Mouse (Mus musculus): Measurements from ENCODE around the gene Rarres2. TPM values are rescaled to one million over a fixed set of nuclear protein-coding genes. Genes with fewer than 3 reads are reported as not detected.
"Not testable (repeated sequence)": the region's sequence is repeated elsewhere in the genome, so short reads cannot be mapped to it uniquely, and the experiment has no call there.

The Rarres2 gene
- polyA plus RNA-seq, 1 experiment from 2014 or later, result 13.5 TPM

GRCm38 (mm10) chr6:48538841-48539737 is 33.5 kb downstream of the Rarres2 start:
- no peak for ATAC-seq (ENCODE audit: insufficient number of reproducible peaks, low FRiP score, low TSS enrichment, low read depth)

GRCm38 (mm10) chr6:48537105-48537954 is 35.3 kb downstream of the Rarres2 start, which contains the start of gene Atp6v0e2:
Gene Atp6v0e2 (plus strand): TSS chr6:48537615.
- Histone ChIP-seq H3K9ac (peak within 1 kb of the TSS; percentile 31; the same call in 1 of the 2 replicates), H3K36me3 (0 out of 2 replicates have a peak, but pooled peaks cover 6% of the 10 kb centered on the region), H3K4me2 (replicated peaks) (peak within 1 kb of the TSS; percentile 58), H3K9me3 (replicated peaks) (no peaks in the 10 kb centered on the region), H3K4me3 (replicated peaks) (peak within 1 kb of the TSS; percentile 44), H3K4me1 (peaks cover 31% of the 10 kb centered on the region), H3K27ac (replicated peaks) (no peak within 1 kb of the TSS), H3K27me3 (no peaks in the 10 kb centered on the region)
- peak; percentile 84 for ATAC-seq (ENCODE audit: insufficient number of reproducible peaks, low FRiP score, low TSS enrichment, low read depth)
- 6% methylated on average over 38 of the region's 38 CpGs for WGBS

More at GRCm38 (mm10) chr6:48538841-48539737, 33.5 kb downstream of the Rarres2 start:
- no peaks in the 10 kb centered on the region for H3K36me3 ChIP-seq
- no peaks in the 10 kb centered on the region for H3K9me3 ChIP-seq (replicated peaks)
- H3K27me3 ChIP-seq, result no peaks in the 10 kb centered on the region
- 68% methylated on average over 5 of the region's 5 CpGs for WGBS
- H3K4me2 ChIP-seq (replicated peaks), result no peak overlapping the region
- peaks cover 32% of the 10 kb centered on the region for H3K4me1 ChIP-seq
- no peak overlapping the region for H3K9ac ChIP-seq
- H3K27ac ChIP-seq (replicated peaks), result no peak overlapping the region
- no peak overlapping the region for H3K4me3 ChIP-seq (replicated peaks)

GRCm38 (mm10) chr6:48536091-48536490 is 36.5 kb downstream of the Rarres2 start:
- Histone ChIP-seq H3K27ac (replicated peaks) (no peak overlapping the region), H3K4me3 (replicated peaks) (no peak overlapping the region), H3K9me3 (replicated peaks) (no peaks in the 10 kb centered on the region), H3K4me2 (replicated peaks) (no peak overlapping the region), H3K27me3 (no peaks in the 10 kb centered on the region), H3K4me1 (peaks cover 19% of the 10 kb centered on the region), H3K36me3 (0 out of 2 replicates have a peak, but pooled peaks cover 17% of the 10 kb centered on the region), H3K9ac (no peak overlapping the region)
- ATAC-seq (ENCODE audit: insufficient number of reproducible peaks, low FRiP score, low TSS enrichment, low read depth), result no peak
- 67% methylated on average over 4 of the region's 4 CpGs for WGBS

- no peak overlapping the region for H3K4me3 ChIP-seq (replicated peaks)
- H3K9me3 ChIP-seq (replicated peaks), result no peaks in the 10 kb centered on the region
- 83% methylated on average over 8 of the region's 8 CpGs for WGBS
- H3K36me3 ChIP-seq, result peaks cover 17% of the 10 kb centered on the region; the same call in 1 of the 2 replicates
- H3K4me1 ChIP-seq, result peaks cover 17% of the 10 kb centered on the region
- no peak for ATAC-seq (ENCODE audit: insufficient number of reproducible peaks, low FRiP score, low TSS enrichment, low read depth)
- H3K4me2 ChIP-seq (replicated peaks), result no peak overlapping the region
- H3K9ac ChIP-seq, result no peak overlapping the region
- H3K27me3 ChIP-seq, result no peaks in the 10 kb centered on the region
- no peak overlapping the region for H3K27ac ChIP-seq (replicated peaks)
Observed at GRCm38 (mm10) chr6:48534913-48535312, 37.7 kb downstream of the Rarres2 start.

- peaks cover 17% of the 10 kb centered on the region for H3K4me1 ChIP-seq
- no peak overlapping the region for H3K4me2 ChIP-seq (replicated peaks)
- peaks cover 29% of the 10 kb centered on the region for H3K36me3 ChIP-seq
- 80% methylated on average over 2 of the region's 2 CpGs for WGBS
- H3K9me3 ChIP-seq (replicated peaks), result no peaks in the 10 kb centered on the region
- no peak overlapping the region for H3K27ac ChIP-seq (replicated peaks)
- H3K4me3 ChIP-seq (replicated peaks), result no peak overlapping the region
- no peak overlapping the region for H3K9ac ChIP-seq
- no peak for ATAC-seq (ENCODE audit: insufficient number of reproducible peaks, low FRiP score, low TSS enrichment, low read depth)
- H3K27me3 ChIP-seq, result no peaks in the 10 kb centered on the region
Observed at GRCm38 (mm10) chr6:48533475-48533874, 39.1 kb downstream of the Rarres2 start.

- Histone ChIP-seq H3K4me1 (no peaks in the 10 kb centered on the region), H3K4me2 (replicated peaks) (no peak overlapping the region), H3K9ac (no peak overlapping the region), H3K27ac (replicated peaks) (no peak overlapping the region), H3K27me3 (no peaks in the 10 kb centered on the region), H3K9me3 (replicated peaks) (no peaks in the 10 kb centered on the region), H3K36me3 (peaks cover 41% of the 10 kb centered on the region), H3K4me3 (replicated peaks) (no peak overlapping the region)
- no peak for ATAC-seq (ENCODE audit: insufficient number of reproducible peaks, low FRiP score, low TSS enrichment, low read depth)
- WGBS, result 57% methylated on average over 2 of the region's 2 CpGs
Observed at GRCm38 (mm10) chr6:48530862-48531261, 41.7 kb downstream of the Rarres2 start.

- Histone ChIP-seq H3K4me3 (replicated peaks) (no peak overlapping the region), H3K9me3 (replicated peaks) (no peaks in the 10 kb centered on the region), H3K27ac (replicated peaks) (no peak overlapping the region), H3K27me3 (no peaks in the 10 kb centered on the region), H3K9ac (no peak overlapping the region), H3K4me2 (replicated peaks) (no peak overlapping the region), H3K4me1 (no peaks in the 10 kb centered on the region), H3K36me3 (peaks cover 44% of the 10 kb centered on the region)
- 83% methylated on average over 16 of the region's 16 CpGs for WGBS
- ATAC-seq (ENCODE audit: insufficient number of reproducible peaks, low FRiP score, low TSS enrichment, low read depth), result no peak
Observed at GRCm38 (mm10) chr6:48529871-48530440, 42.6 kb downstream of the Rarres2 start.

GRCm38 (mm10) chr6:48529261-48529660 is 43.3 kb downstream of the Rarres2 start:
- H3K36me3 ChIP-seq, result peaks cover 44% of the 10 kb centered on the region
- 72% methylated on average over 14 of the region's 14 CpGs for WGBS
- no peak overlapping the region for H3K4me3 ChIP-seq (replicated peaks)
- no peak overlapping the region for H3K27ac ChIP-seq (replicated peaks)
- H3K9ac ChIP-seq, result no peak overlapping the region
- H3K27me3 ChIP-seq, result no peaks in the 10 kb centered on the region
- ATAC-seq (ENCODE audit: insufficient number of reproducible peaks, low FRiP score, low TSS enrichment, low read depth), result no peak
- no peaks in the 10 kb centered on the region for H3K4me1 ChIP-seq
- H3K9me3 ChIP-seq (replicated peaks), result no peaks in the 10 kb centered on the region
- no peak overlapping the region for H3K4me2 ChIP-seq (replicated peaks)

GRCm38 (mm10) chr6:48527901-48528300 is 44.7 kb downstream of the Rarres2 start:
- Histone ChIP-seq H3K9ac (no peak overlapping the region), H3K27ac (replicated peaks) (no peak overlapping the region), H3K4me3 (replicated peaks) (no peak overlapping the region), H3K9me3 (replicated peaks) (no peaks in the 10 kb centered on the region), H3K4me1 (no peaks in the 10 kb centered on the region), H3K36me3 (peaks cover 44% of the 10 kb centered on the region), H3K4me2 (replicated peaks) (no peak overlapping the region), H3K27me3 (no peaks in the 10 kb centered on the region)
- 85% methylated on average over 9 of the region's 9 CpGs for WGBS
- ATAC-seq (ENCODE audit: insufficient number of reproducible peaks, low FRiP score, low TSS enrichment, low read depth), result no peak

GRCm38 (mm10) chr6:48524882-48525281 is 47.7 kb downstream of the Rarres2 start:
- not testable (repeated sequence) for ATAC-seq (ENCODE audit: insufficient number of reproducible peaks, low FRiP score, low TSS enrichment, low read depth); H3K4me3 ChIP-seq (replicated peaks); H3K27me3 ChIP-seq; H3K9ac ChIP-seq; H3K4me1 ChIP-seq; H3K9me3 ChIP-seq (replicated peaks); H3K4me2 ChIP-seq (replicated peaks); H3K27ac ChIP-seq (replicated peaks)
- WGBS, result 97% methylated on average over 16 of the region's 16 CpGs
- peaks cover 33% of the 10 kb centered on the region for H3K36me3 ChIP-seq
